Mouse (Mus musculus): ENCODE measurements around the gene Nsmce1.

DNA sequence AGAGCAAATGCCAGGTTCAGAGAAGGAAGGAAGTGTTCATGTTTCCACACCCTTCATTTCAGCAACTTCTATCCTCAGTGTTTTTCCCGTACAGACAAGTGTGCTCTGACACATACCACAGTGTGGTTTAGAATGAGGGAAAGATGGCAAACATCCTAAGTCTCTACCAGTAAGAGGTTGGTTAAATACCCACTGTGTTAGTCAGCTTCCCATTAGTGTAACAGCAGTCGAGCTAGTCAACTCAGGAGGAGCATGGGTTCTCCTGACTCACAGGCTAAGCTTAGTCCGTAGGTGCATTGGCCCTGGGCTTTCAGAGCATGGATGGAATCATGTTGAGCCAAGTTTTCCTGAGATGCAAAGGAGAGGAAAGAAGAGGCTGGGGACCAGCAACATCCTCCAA is 48.0 kb upstream of the Nsmce1 start:
- TF ChIP-seq EP300 (IDR thresholded peaks at IDR 0.05; ENCODE audit: low read depth) (no peak), CTCF (IDR thresholded peaks at IDR 0.05; ENCODE audit: low read depth) (no peak)

Data from liver, embryonic 14.5 days (tissue).